Mouse (Mus musculus) C2C12 (cell line): ENCODE measurements around the gene Sfmbt2.

ENCODE experiments used
- CEBPB ChIP-seq: IDR thresholded peaks from one replicate; pipeline ENCODE4 v1.6.1; 2011; ENCODE audit warnings: low read depth, mild to moderate bottlenecking, control low read depth, moderate library complexity
- CTCF ChIP-seq: IDR thresholded peaks from one replicate; pipeline ENCODE4 v1.5.1; 2011; ENCODE audit not compliant: control insufficient read depth, insufficient read depth, insufficient read length
- FOSL1 ChIP-seq: IDR thresholded peaks from one replicate; pipeline ENCODE4 v1.8.0; 2011; ENCODE audit warnings: mild to moderate bottlenecking, low read length; ENCODE audit not compliant: poor library complexity, insufficient read depth, severe bottlenecking
- MAX ChIP-seq: IDR thresholded peaks from one replicate; pipeline ENCODE4 v1.6.1; 2011; ENCODE audit warnings: mild to moderate bottlenecking, control low read depth
- MYOD1 ChIP-seq: IDR thresholded peaks from one replicate; pipeline ENCODE4 v1.6.1; 2011; ENCODE audit warnings: low read depth; ENCODE audit not compliant: control insufficient read depth, insufficient read length
- MYOG ChIP-seq: IDR thresholded peaks from one replicate; pipeline ENCODE4 v1.6.1; 2011; ENCODE audit not compliant: control insufficient read depth, insufficient read length; ENCODE audit errors: extremely low read depth
- USF1 ChIP-seq: IDR thresholded peaks from one replicate; pipeline ENCODE4 v1.6.1; 2011; ENCODE audit warnings: low read depth, mild to moderate bottlenecking, control low read depth, moderate library complexity

DNA sequence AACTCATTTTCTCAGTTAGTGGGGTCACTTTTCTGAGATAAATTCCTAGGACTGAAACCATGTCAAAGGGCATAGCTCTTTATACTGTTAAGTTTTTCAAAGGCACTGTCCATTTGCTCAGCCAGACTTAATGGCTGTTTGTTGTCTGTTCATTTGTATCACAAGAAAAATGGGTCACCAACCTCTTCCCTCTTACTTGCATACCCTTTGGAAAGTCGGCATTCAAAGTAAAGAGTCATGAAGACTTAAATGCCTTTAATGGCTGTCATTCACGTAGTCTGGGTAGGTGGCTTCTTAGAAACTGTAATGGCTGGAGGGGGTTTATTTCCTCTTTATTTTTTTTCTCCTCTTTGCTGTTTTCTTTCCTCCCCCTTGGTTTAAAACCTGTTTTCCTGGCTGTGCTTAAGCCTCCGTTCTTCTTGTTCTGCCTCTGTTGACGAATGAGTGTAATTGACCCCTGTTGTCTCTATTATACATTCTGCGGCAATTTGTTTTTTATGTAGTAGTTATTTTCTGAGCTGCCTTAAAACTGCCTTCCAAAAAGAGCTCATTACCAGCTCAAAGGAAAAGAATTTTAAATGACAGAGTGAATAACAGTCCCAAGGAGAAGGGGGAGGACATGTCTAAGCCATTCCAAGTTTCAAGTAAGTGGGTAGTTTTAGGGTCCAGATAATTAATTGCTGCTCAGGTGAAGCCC is 151.6 kb downstream of the Sfmbt2 start:
- TF ChIP-seq CTCF (no peak), MAX (no peak), MYOD1 (no peak), CEBPB (no peak), MYOG (no peak), USF1 (no peak), FOSL1 (no peak)
